Mouse (Mus musculus): ENCODE measurements at regions not wholly inside any gene's neighbourhood (a gene's known extent, or its start where the extent isn't known, plus 50 kb on each side); places are given as distances from the start of the nearest gene placed in this dataset.
A peak's percentile ranks its signal among the peaks of the same experiment; 100 is the strongest.

GRCm38 (mm10) chr7:37336171-37336850, 437.1 kb downstream of the Zfp536 start:
- Histone ChIP-seq H3K9ac (replicated peaks; ENCODE audit: low read depth, low read length) (peak overlapping the region; percentile 47), H3K27me3 (ENCODE audit: control insufficient read depth, insufficient read depth, low read length) (no peaks in the 10 kb centered on the region), H3K36me3 (ENCODE audit: control insufficient read depth, insufficient read depth, low read length) (no peaks in the 10 kb centered on the region), H3K4me3 (ENCODE audit: low read depth, low read length) (peak overlapping the region; percentile 21), H3K4me1 (ENCODE audit: control insufficient read depth, insufficient read depth, low read length) (peaks cover 40% of the 10 kb centered on the region), H3K27ac (ENCODE audit: low read depth, low read length) (peak overlapping the region; percentile 80), H3K9me3 (ENCODE audit: control insufficient read depth, low read length) (no peaks in the 10 kb centered on the region), H3K4me2 (ENCODE audit: low read depth, low read length) (peak overlapping the region; percentile 59)
- peak; percentile 44; the same call in 1 of the 2 replicates for ATAC-seq (ENCODE audit: low read depth)
- WGBS = 10% methylated on average over 12 of the region's 12 CpGs

GRCm38 (mm10) chr7:37336851-37337531, 436.4 kb downstream of the Zfp536 start:
- no peaks in the 10 kb centered on the region for H3K36me3 ChIP-seq (ENCODE audit: control insufficient read depth, insufficient read depth, low read length)
- peak overlapping the region; percentile 80 for H3K27ac ChIP-seq (ENCODE audit: low read depth, low read length)
- ATAC-seq (ENCODE audit: low read depth) = peak; percentile 62
- no peaks in the 10 kb centered on the region for H3K9me3 ChIP-seq (ENCODE audit: control insufficient read depth, low read length)
- H3K4me1 ChIP-seq (ENCODE audit: control insufficient read depth, insufficient read depth, low read length) = peaks cover 40% of the 10 kb centered on the region
- H3K4me3 ChIP-seq (ENCODE audit: low read depth, low read length) = peak overlapping the region; percentile 21
- peak overlapping the region; percentile 47 for H3K9ac ChIP-seq (replicated peaks; ENCODE audit: low read depth, low read length)
- peak overlapping the region; percentile 59 for H3K4me2 ChIP-seq (ENCODE audit: low read depth, low read length)
- no peaks in the 10 kb centered on the region for H3K27me3 ChIP-seq (ENCODE audit: control insufficient read depth, insufficient read depth, low read length)
- 4% methylated on average over 28 of the region's 28 CpGs for WGBS

GRCm38 (mm10) chr7:37337616-37338015, 435.8 kb downstream of the Zfp536 start:
- no peaks in the 10 kb centered on the region for H3K36me3 ChIP-seq (ENCODE audit: control insufficient read depth, insufficient read depth, low read length)
- no peak overlapping the region for H3K4me3 ChIP-seq (ENCODE audit: low read depth, low read length)
- peaks cover 40% of the 10 kb centered on the region for H3K4me1 ChIP-seq (ENCODE audit: control insufficient read depth, insufficient read depth, low read length)
- peak overlapping the region; percentile 11; the same call in 1 of the 2 replicates for H3K4me2 ChIP-seq (ENCODE audit: low read depth, low read length)
- ATAC-seq (ENCODE audit: low read depth) = no peak; the same call in 1 of the 2 replicates
- H3K9ac ChIP-seq (replicated peaks; ENCODE audit: low read depth, low read length) = peak overlapping the region; percentile 39; the same call in 1 of the 2 replicates
- peak overlapping the region; percentile 80 for H3K27ac ChIP-seq (ENCODE audit: low read depth, low read length)
- 27% methylated on average over 11 of the region's 11 CpGs for WGBS
- no peaks in the 10 kb centered on the region for H3K27me3 ChIP-seq (ENCODE audit: control insufficient read depth, insufficient read depth, low read length)
- no peaks in the 10 kb centered on the region for H3K9me3 ChIP-seq (ENCODE audit: control insufficient read depth, low read length)

- Histone ChIP-seq H3K36me3 (ENCODE audit: control insufficient read depth, insufficient read depth, low read length) (no peaks in the 10 kb centered on the region), H3K9ac (replicated peaks; ENCODE audit: low read depth, low read length) (peak overlapping the region; percentile 39; the same call in 1 of the 2 replicates), H3K4me1 (ENCODE audit: control insufficient read depth, insufficient read depth, low read length) (peaks cover 42% of the 10 kb centered on the region), H3K9me3 (ENCODE audit: control insufficient read depth, low read length) (no peaks in the 10 kb centered on the region), H3K27ac (ENCODE audit: low read depth, low read length) (peak overlapping the region; percentile 80), H3K4me2 (ENCODE audit: low read depth, low read length) (peak overlapping the region; percentile 11; the same call in 1 of the 2 replicates), H3K27me3 (ENCODE audit: control insufficient read depth, insufficient read depth, low read length) (no peaks in the 10 kb centered on the region), H3K4me3 (ENCODE audit: low read depth, low read length) (no peak overlapping the region)
- WGBS = 6% methylated on average over 11 of the region's 11 CpGs
- ATAC-seq (ENCODE audit: low read depth) = peak; percentile 35
These were observed 435.4 kb downstream of the Zfp536 start for GRCm38 (mm10) chr7:37338067-37338501.

GRCm38 (mm10) chr7:37342613-37343012, 430.8 kb downstream of the Zfp536 start:
- H3K9ac ChIP-seq (replicated peaks; ENCODE audit: low read depth, low read length) = peak overlapping the region; percentile 46; the same call in 1 of the 2 replicates
- no peaks in the 10 kb centered on the region for H3K9me3 ChIP-seq (ENCODE audit: control insufficient read depth, low read length)
- H3K27ac ChIP-seq (ENCODE audit: low read depth, low read length) = peak overlapping the region; percentile 75; the same call in 1 of the 2 replicates
- H3K4me2 ChIP-seq (ENCODE audit: low read depth, low read length) = peak overlapping the region; percentile 60
- peak; percentile 50 for ATAC-seq (ENCODE audit: low read depth)
- H3K4me1 ChIP-seq (ENCODE audit: control insufficient read depth, insufficient read depth, low read length) = peaks cover 29% of the 10 kb centered on the region
- peak overlapping the region; percentile 24; the same call in 1 of the 2 replicates for H3K4me3 ChIP-seq (ENCODE audit: low read depth, low read length)
- WGBS = 10% methylated on average over 11 of the region's 11 CpGs
- H3K27me3 ChIP-seq (ENCODE audit: control insufficient read depth, insufficient read depth, low read length) = no peaks in the 10 kb centered on the region
- no peaks in the 10 kb centered on the region for H3K36me3 ChIP-seq (ENCODE audit: control insufficient read depth, insufficient read depth, low read length)

GRCm38 (mm10) chr7:37343021-37343593, 430.3 kb downstream of the Zfp536 start:
- H3K4me1 ChIP-seq (ENCODE audit: control insufficient read depth, insufficient read depth, low read length) = peaks cover 24% of the 10 kb centered on the region
- H3K27ac ChIP-seq (ENCODE audit: low read depth, low read length) = peak overlapping the region; percentile 75
- H3K9me3 ChIP-seq (ENCODE audit: control insufficient read depth, low read length) = no peaks in the 10 kb centered on the region
- H3K27me3 ChIP-seq (ENCODE audit: control insufficient read depth, insufficient read depth, low read length) = no peaks in the 10 kb centered on the region
- 13% methylated on average over 23 of the region's 23 CpGs for WGBS
- H3K4me2 ChIP-seq (ENCODE audit: low read depth, low read length) = peak overlapping the region; percentile 60
- H3K4me3 ChIP-seq (ENCODE audit: low read depth, low read length) = peak overlapping the region; percentile 24
- H3K9ac ChIP-seq (replicated peaks; ENCODE audit: low read depth, low read length) = peak overlapping the region; percentile 46
- no peaks in the 10 kb centered on the region for H3K36me3 ChIP-seq (ENCODE audit: control insufficient read depth, insufficient read depth, low read length)
- ATAC-seq (ENCODE audit: low read depth) = peak; percentile 62

- Histone ChIP-seq H3K4me2 (ENCODE audit: low read depth, low read length) (peak overlapping the region; percentile 60), H3K4me3 (ENCODE audit: low read depth, low read length) (no peak overlapping the region), H3K9me3 (ENCODE audit: control insufficient read depth, low read length) (no peaks in the 10 kb centered on the region), H3K4me1 (ENCODE audit: control insufficient read depth, insufficient read depth, low read length) (peaks cover 18% of the 10 kb centered on the region), H3K36me3 (ENCODE audit: control insufficient read depth, insufficient read depth, low read length) (no peaks in the 10 kb centered on the region), H3K27ac (ENCODE audit: low read depth, low read length) (no peak overlapping the region), H3K27me3 (ENCODE audit: control insufficient read depth, insufficient read depth, low read length) (no peaks in the 10 kb centered on the region), H3K9ac (replicated peaks; ENCODE audit: low read depth, low read length) (peak overlapping the region; percentile 22; the same call in 1 of the 2 replicates)
- ATAC-seq (ENCODE audit: low read depth) = peak; percentile 19; the same call in 1 of the 2 replicates
- WGBS = 22% methylated on average over 18 of the region's 18 CpGs
These were observed 429.7 kb downstream of the Zfp536 start for GRCm38 (mm10) chr7:37343691-37344233.

GRCm38 (mm10) chr7:37346041-37346440, 427.4 kb downstream of the Zfp536 start:
- H3K4me3 ChIP-seq (ENCODE audit: low read depth, low read length) = no peak overlapping the region
- H3K4me2 ChIP-seq (ENCODE audit: low read depth, low read length) = no peak overlapping the region
- no peaks in the 10 kb centered on the region for H3K27me3 ChIP-seq (ENCODE audit: control insufficient read depth, insufficient read depth, low read length)
- H3K9me3 ChIP-seq (ENCODE audit: control insufficient read depth, low read length) = no peaks in the 10 kb centered on the region
- no peak overlapping the region for H3K9ac ChIP-seq (replicated peaks; ENCODE audit: low read depth, low read length)
- H3K27ac ChIP-seq (ENCODE audit: low read depth, low read length) = 0 out of 2 replicates have a peak overlapping the region, but pooled peaks have one; percentile 16
- peaks cover 16% of the 10 kb centered on the region for H3K4me1 ChIP-seq (ENCODE audit: control insufficient read depth, insufficient read depth, low read length)
- 1% methylated on average over 10 of the region's 10 CpGs for WGBS
- H3K36me3 ChIP-seq (ENCODE audit: control insufficient read depth, insufficient read depth, low read length) = no peaks in the 10 kb centered on the region
- peak; percentile 50; the same call in 1 of the 2 replicates for ATAC-seq (ENCODE audit: low read depth)

Data from neural tube, embryonic 14.5 days (tissue).